Comparison of ENCODE assay signal across 24 mouse cellular contexts in the genomic region with DNA sequence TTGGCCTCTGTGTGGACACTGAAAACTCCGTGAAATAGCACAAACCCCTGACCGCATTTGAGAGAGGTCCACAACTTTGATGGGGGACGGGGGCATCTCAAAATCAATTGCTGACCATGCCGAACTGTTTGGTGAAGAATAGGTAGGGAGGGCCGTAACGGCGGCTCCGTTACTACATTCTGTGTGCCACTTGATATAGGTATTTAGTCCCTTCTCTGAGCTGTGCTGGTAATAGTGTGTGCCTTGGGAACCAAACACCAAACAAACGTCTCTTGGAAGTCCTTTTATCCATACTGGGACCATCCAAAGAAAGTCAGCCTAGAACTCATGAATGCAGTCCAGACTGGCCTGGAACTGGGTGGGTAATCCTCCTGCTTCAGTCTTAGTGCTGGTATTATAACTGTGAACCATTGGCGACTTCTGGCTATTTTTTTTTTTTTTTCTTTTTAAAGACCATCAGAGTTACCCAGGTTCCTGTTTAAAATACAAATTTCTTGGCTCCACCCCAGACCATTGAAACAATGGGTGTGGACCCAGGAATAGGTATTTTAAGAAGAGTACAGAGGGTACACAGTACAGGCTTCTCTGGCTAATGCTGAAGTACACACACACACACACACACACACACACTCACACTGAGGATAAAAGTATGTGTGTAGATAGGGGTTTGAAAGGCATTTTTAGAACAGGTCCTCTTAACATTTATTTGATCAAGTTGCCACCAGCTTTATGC. TPM values are rescaled to one million over a fixed set of nuclear protein-coding genes. Genes with fewer than 3 reads are reported as not detected.
DNase-seq lines count a peak whose midpoint lies in the region.
"Had no signal": no experiment of that assay in that cellular context is flagged by ENCODE, and none has a peak within 500 bp of the region (broad histone marks: within the 10 kb centered on the region; RNA-seq: fewer than 3 reads in every experiment).

No protein-coding gene starts in this region.

- no peaks in the 10 kb centered on the region for H3K9me3 ChIP-seq in embryonic facial prominence, embryonic 10.5 days
- H3K9me3 ChIP-seq: forebrain, embryonic 10.5 days; G1E; heart, embryonic 12.5 days; hindbrain, embryonic 10.5 days; limb, embryonic 12.5 days; liver, embryonic 12.5 days; lung, embryonic 15.5 days; megakaryocyte, embryonic 14.5 days; midbrain, embryonic 13.5 days had no signal

- DNase-seq in heart, adult 8-10 months (ENCODE audit: low spot score), result peak; percentile 67
- DNase-seq in heart, postnatal 25 days (ENCODE audit: low spot score), result no peak
- peak; percentile 3 for DNase-seq in kidney, postnatal 10 days
- DNase-seq in kidney, postnatal 25 days, result no peak
- DNase-seq in embryonic facial prominence, embryonic 10.5 days (ENCODE audit: low spot score), result peak; percentile 6
- peak; percentile 64 for DNase-seq in lung, postnatal 10 days
- no peak for DNase-seq in ovary, postnatal 36 days (ENCODE audit: low spot score)
- no peak for DNase-seq in cerebellum, postnatal 25 days
- DNase-seq: adrenal gland, adult 2 months; cerebellum, adult 2 months; gastrocnemius, postnatal 14 days; right cerebral cortex, postnatal 25 days had no signal

- H3K4me1 ChIP-seq in embryonic facial prominence, embryonic 10.5 days, result peaks cover 22% of the 10 kb centered on the region
- H3K4me1 ChIP-seq: liver, embryonic 12.5 days had no signal

- WGBS in embryonic facial prominence, embryonic 10.5 days, result 85% methylated on average over 10 of the region's 10 CpGs

- intact Hi-C loops in heart, postnatal 25 days (cut with DNase I), result no loop called here

- H3K4me3 ChIP-seq in embryonic facial prominence, embryonic 10.5 days, result no peak overlapping the region
- H3K4me3 ChIP-seq: forebrain, embryonic 10.5 days; heart, embryonic 12.5 days; hindbrain, embryonic 10.5 days; limb, embryonic 12.5 days; liver, embryonic 12.5 days; lung, embryonic 15.5 days; megakaryocyte, embryonic 14.5 days; midbrain, embryonic 13.5 days had no signal

- H3K27me3 ChIP-seq in embryonic facial prominence, embryonic 10.5 days (replicated peaks; ENCODE audit: low read depth, poor library complexity, severe bottlenecking), result peaks cover 16% of the 10 kb centered on the region
- H3K27me3 ChIP-seq: CH12.LX; heart, embryonic 12.5 days; limb, embryonic 12.5 days; lung, embryonic 15.5 days; midbrain, embryonic 13.5 days had no signal

- no peaks in the 10 kb centered on the region for H3K36me3 ChIP-seq in embryonic facial prominence, embryonic 10.5 days (replicated peaks)
- H3K36me3 ChIP-seq: forebrain, embryonic 10.5 days; G1E; hindbrain, embryonic 10.5 days; liver, embryonic 12.5 days; lung, embryonic 15.5 days; midbrain, embryonic 13.5 days had no signal

- no peak overlapping the region for H3K27ac ChIP-seq in embryonic facial prominence, embryonic 10.5 days (replicated peaks)
- H3K27ac ChIP-seq: forebrain, embryonic 10.5 days; hindbrain, embryonic 10.5 days; limb, embryonic 12.5 days; liver, embryonic 12.5 days; lung, embryonic 15.5 days; midbrain, embryonic 13.5 days had no signal

RNA-seq across cellular contexts. Expression of a gene that starts 2.0 kb away (rescaled TPM):
- 10 to 100 TPM in 2 of 4 experiments, 1 to 10 TPM in 2; 7.2 to 11.7 (median 9.6) TPM for total RNA-seq in heart, adult 8-10 months (2022)
- total RNA-seq in heart, postnatal 25 days (2021), result 10 to 100 TPM in 1 of 2 experiments, 1 to 10 TPM in 1; 9.2 to 11.0 TPM
- 26.2 and 27.8 TPM in 2 replicates for polyA plus RNA-seq in embryonic facial prominence, embryonic 10.5 days (2016; fragmentation: Nextera tagmentation; extraction: Ambion mirVana)
- total RNA-seq: CH12.LX, G1E had no signal
- polyA plus RNA-seq: G1E had no signal

RNA-seq across cellular contexts. Expression of a gene that starts 31.0 kb away (rescaled TPM):
- 10 to 100 TPM; 32.9 to 44.3 (median 39.1) TPM for total RNA-seq in heart, adult 8-10 months (2022)
- 10 to 100 TPM; 34.8 to 48.2 TPM for total RNA-seq in heart, postnatal 25 days (2021)
- 9.6 and 12.0 TPM in 2 replicates for polyA plus RNA-seq in embryonic facial prominence, embryonic 10.5 days (2016; fragmentation: Nextera tagmentation; extraction: Ambion mirVana)

RNA-seq across cellular contexts. Expression of a gene that starts 56.0 kb away (rescaled TPM):
- total RNA-seq in heart, adult 8-10 months (2022), result 1 to 10 TPM; 2.8 to 6.2 (median 4.2) TPM
- total RNA-seq in heart, postnatal 25 days (2021), result 1 to 10 TPM; 4.4 to 6.8 TPM
- 1.2 and 1.4 TPM in 2 replicates for polyA plus RNA-seq in embryonic facial prominence, embryonic 10.5 days (2016; fragmentation: Nextera tagmentation; extraction: Ambion mirVana)
- total RNA-seq: CH12.LX; gastrocnemius, postnatal 14 days; monocyte, adult 5-6 weeks had no signal
- polyA plus RNA-seq: G1E, Patski had no signal

Comparison
In these comparisons a context has a peak if more than half of its experiments do, and no peak if none do; other contexts are left out.
1. DNase-seq: peak in heart, adult 8-10 months (single experiment), kidney, postnatal 10 days (single experiment), embryonic facial prominence, embryonic 10.5 days (single experiment) and lung, postnatal 10 days (single experiment); none in heart, postnatal 25 days (single experiment), kidney, postnatal 25 days (0 of 2), ovary, postnatal 36 days (single experiment) and cerebellum, postnatal 25 days (0 of 2).